Comparison of ENCODE assay signal across 11 mouse cellular contexts in genomic region chr11:11960227-11960626, GRCm38 (mm10).
DNase-seq lines count a peak whose midpoint lies in the region; ATAC-seq and TF ChIP-seq lines count a peak whose summit lies in the region.
"Had no signal": no experiment of that assay in that cellular context is flagged by ENCODE, and none has a peak within 500 bp of the region (broad histone marks: within the 10 kb centered on the region; RNA-seq: fewer than 3 reads in every experiment).

No protein-coding gene starts in this region.

- no peak for ATAC-seq in heart, embryonic 14.5 days (ENCODE audit: insufficient number of reproducible peaks, insufficient read depth, low FRiP score, low read depth)
- no peak for ATAC-seq in midbrain, embryonic 14.5 days (ENCODE audit: low FRiP score, low TSS enrichment)
- ATAC-seq in intestine, embryonic 15.5 days: no peak
- ATAC-seq in stomach, postnatal 0 days (ENCODE audit: low FRiP score, low TSS enrichment): no peak

- H3K9me3 ChIP-seq in heart, embryonic 14.5 days (ENCODE audit: control insufficient read depth, low read length): no peaks in the 10 kb centered on the region
- H3K9me3 ChIP-seq in midbrain, embryonic 10.5 days (replicated peaks): no peaks in the 10 kb centered on the region
- H3K9me3 ChIP-seq in midbrain, embryonic 14.5 days (ENCODE audit: control insufficient read depth, low read length): no peaks in the 10 kb centered on the region
- H3K9me3 ChIP-seq in intestine, embryonic 15.5 days: no peaks in the 10 kb centered on the region
- H3K9me3 ChIP-seq in stomach, postnatal 0 days (ENCODE audit: control insufficient read depth, low read length): no peaks in the 10 kb centered on the region

- no peak for TF ChIP-seq CTCF in stomach, postnatal 0 days (IDR thresholded peaks at IDR 0.05; ENCODE audit: low read depth)

- peak overlapping the region; percentile 66 to 97 for H3K27ac ChIP-seq in heart, embryonic 14.5 days (replicated peaks in 1 of 2; ENCODE audit: control insufficient read depth in 1 of 2, insufficient read depth in 1 of 2, low read depth in 2 of 2, low read length in 2 of 2)
- H3K27ac ChIP-seq in midbrain, embryonic 10.5 days (replicated peaks): 0 out of 2 replicates have a peak overlapping the region, but pooled peaks have one; percentile 28
- no peak overlapping the region for H3K27ac ChIP-seq in midbrain, embryonic 14.5 days (replicated peaks; ENCODE audit: low read depth, low read length)
- peak overlapping the region; percentile 82 for H3K27ac ChIP-seq in intestine, embryonic 15.5 days
- H3K27ac ChIP-seq in stomach, postnatal 0 days (replicated peaks): peak overlapping the region; percentile 63
- H3K27ac ChIP-seq: macrophage had no signal

- peaks cover 54% of the 10 kb centered on the region for H3K36me3 ChIP-seq in heart, embryonic 14.5 days (ENCODE audit: control insufficient read depth, insufficient read depth, low read length)
- H3K36me3 ChIP-seq in midbrain, embryonic 10.5 days: peaks cover 74% of the 10 kb centered on the region
- no peaks in the 10 kb centered on the region for H3K36me3 ChIP-seq in midbrain, embryonic 14.5 days (ENCODE audit: control insufficient read depth, insufficient read depth, low read length)
- H3K36me3 ChIP-seq in intestine, embryonic 15.5 days: no peaks in the 10 kb centered on the region
- H3K36me3 ChIP-seq in stomach, postnatal 0 days (ENCODE audit: control insufficient read depth, insufficient read depth, low read length): no peaks in the 10 kb centered on the region

- peak overlapping the region; percentile 63 for H3K9ac ChIP-seq in heart, embryonic 14.5 days (ENCODE audit: low read length)
- no peak overlapping the region for H3K9ac ChIP-seq in midbrain, embryonic 14.5 days (replicated peaks; ENCODE audit: low read length)
- H3K9ac ChIP-seq in intestine, embryonic 15.5 days: no peak overlapping the region
- no peak overlapping the region; the same call in 1 of the 2 replicates for H3K9ac ChIP-seq in stomach, postnatal 0 days (ENCODE audit: low read length)

- H3K4me3 ChIP-seq in heart, embryonic 14.5 days (ENCODE audit: control insufficient read depth in 1 of 2, insufficient read depth in 1 of 2, low read depth in 1 of 2, low read length in 2 of 2): no peak overlapping the region
- H3K4me3 ChIP-seq in midbrain, embryonic 10.5 days: no peak overlapping the region
- H3K4me3 ChIP-seq in midbrain, embryonic 14.5 days (replicated peaks; ENCODE audit: low read depth, low read length): no peak overlapping the region
- no peak overlapping the region for H3K4me3 ChIP-seq in intestine, embryonic 15.5 days (replicated peaks)
- H3K4me3 ChIP-seq in stomach, postnatal 0 days (ENCODE audit: low read depth, low read length): no peak overlapping the region

- TF ChIP-seq EP300 in stomach, postnatal 0 days (optimal IDR thresholded peaks at IDR 0.05): no peak

- WGBS in heart, embryonic 14.5 days: 76% methylated on average over 2 of the region's 2 CpGs
- 70% methylated on average over 2 of the region's 2 CpGs for WGBS in midbrain, embryonic 10.5 days
- 62% methylated on average over 2 of the region's 2 CpGs for WGBS in midbrain, embryonic 14.5 days
- WGBS in intestine, embryonic 15.5 days: 76% methylated on average over 2 of the region's 2 CpGs
- WGBS in stomach, postnatal 0 days: 47% methylated on average over 2 of the region's 2 CpGs

- no peak for DNase-seq in heart, adult 9 months (ENCODE audit: low spot score in 2 of 2)
- DNase-seq in midbrain, embryonic 10.5 days (ENCODE audit: low spot score): no peak
- DNase-seq in midbrain, embryonic 14.5 days: no peak
- DNase-seq in stomach, postnatal 0 days (ENCODE audit: low spot score): no peak
- DNase-seq in left cerebral cortex, adult 11 months (ENCODE audit: low spot score): no peak
- no peak for DNase-seq in Muller cell, postnatal 12 days (ENCODE audit: inconsistent ontology term)
- DNase-seq: adrenal gland, adult 2 months; cerebellum, postnatal 14 days had no signal

- H3K4me2 ChIP-seq in heart, embryonic 14.5 days (ENCODE audit: low read length): no peak overlapping the region
- no peak overlapping the region for H3K4me2 ChIP-seq in midbrain, embryonic 14.5 days (ENCODE audit: low read length)
- no peak overlapping the region for H3K4me2 ChIP-seq in intestine, embryonic 15.5 days (replicated peaks)
- H3K4me2 ChIP-seq in stomach, postnatal 0 days (replicated peaks; ENCODE audit: low read depth): no peak overlapping the region

- peaks cover 43 to 93% of the 10 kb centered on the region in 2 experiments for H3K4me1 ChIP-seq in heart, embryonic 14.5 days (ENCODE audit: control insufficient read depth in 2 of 2, insufficient read depth in 2 of 2, low read length in 2 of 2)
- H3K4me1 ChIP-seq in midbrain, embryonic 10.5 days: peaks cover 50% of the 10 kb centered on the region
- H3K4me1 ChIP-seq in midbrain, embryonic 14.5 days (ENCODE audit: control insufficient read depth, insufficient read depth, low read length): no peaks in the 10 kb centered on the region; the same call in 1 of the 2 replicates
- peaks cover 34% of the 10 kb centered on the region for H3K4me1 ChIP-seq in intestine, embryonic 15.5 days (replicated peaks)
- H3K4me1 ChIP-seq in stomach, postnatal 0 days (replicated peaks; ENCODE audit: control insufficient read depth, insufficient read depth): peaks cover 5% of the 10 kb centered on the region

- H3K27me3 ChIP-seq in heart, embryonic 14.5 days (ENCODE audit: control insufficient read depth, insufficient read depth, low read length): no peaks in the 10 kb centered on the region
- no peaks in the 10 kb centered on the region for H3K27me3 ChIP-seq in midbrain, embryonic 10.5 days (ENCODE audit: low read depth, poor library complexity, severe bottlenecking)
- H3K27me3 ChIP-seq in midbrain, embryonic 14.5 days (ENCODE audit: control insufficient read depth, insufficient read depth, low read length): no peaks in the 10 kb centered on the region
- H3K27me3 ChIP-seq in intestine, embryonic 15.5 days (replicated peaks): no peaks in the 10 kb centered on the region
- no peaks in the 10 kb centered on the region for H3K27me3 ChIP-seq in stomach, postnatal 0 days (ENCODE audit: control insufficient read depth, insufficient read depth, low read length)
